Mouse (Mus musculus): ENCODE measurements around the gene Vps41. TPM values are rescaled to one million over a fixed set of nuclear protein-coding genes. Genes with fewer than 3 reads are reported as not detected.

The Vps41 gene
- polyA plus RNA-seq, 1 experiment from 2014 or later = 30.2 TPM

- H3K4me1 ChIP-seq = no peaks in the 10 kb centered on the region
- H3K27ac ChIP-seq = no peak overlapping the region
- no peak overlapping the region for H3K4me3 ChIP-seq
- ATAC-seq = no peak
- no peak overlapping the region for H3K9ac ChIP-seq
- H3K4me2 ChIP-seq = no peak overlapping the region
- peaks cover 14% of the 10 kb centered on the region; the same call in 1 of the 2 replicates for H3K36me3 ChIP-seq
- H3K27me3 ChIP-seq (replicated peaks) = no peaks in the 10 kb centered on the region
- 54% methylated on average over 3 of the region's 3 CpGs for WGBS (ENCODE audit: insufficient replicate concordance)
- H3K9me3 ChIP-seq (replicated peaks) = no peaks in the 10 kb centered on the region
These were observed 130.3 kb downstream of the Vps41 start for GRCm38 (mm10) chr13:18847386-18847785.

- no peak overlapping the region for H3K9ac ChIP-seq
- no peak overlapping the region for H3K4me3 ChIP-seq
- ATAC-seq = no peak
- no peak overlapping the region for H3K4me2 ChIP-seq
- H3K27me3 ChIP-seq (replicated peaks) = no peaks in the 10 kb centered on the region
- H3K4me1 ChIP-seq = no peaks in the 10 kb centered on the region
- H3K9me3 ChIP-seq (replicated peaks) = no peaks in the 10 kb centered on the region
- H3K27ac ChIP-seq = no peak overlapping the region
- peaks cover 13% of the 10 kb centered on the region; the same call in 1 of the 2 replicates for H3K36me3 ChIP-seq
These were observed 132.5 kb downstream of the Vps41 start for GRCm38 (mm10) chr13:18849563-18849962.

GRCm38 (mm10) chr13:18851182-18851581, 134.1 kb downstream of the Vps41 start:
- Histone ChIP-seq H3K36me3 (peaks cover 12% of the 10 kb centered on the region; the same call in 1 of the 2 replicates), H3K4me2 (no peak overlapping the region), H3K9ac (no peak overlapping the region), H3K4me1 (no peaks in the 10 kb centered on the region), H3K9me3 (replicated peaks) (no peaks in the 10 kb centered on the region), H3K27ac (no peak overlapping the region), H3K27me3 (replicated peaks) (no peaks in the 10 kb centered on the region), H3K4me3 (no peak overlapping the region)
- WGBS (ENCODE audit: insufficient replicate concordance) = 63% methylated on average over 4 of the region's 4 CpGs
- no peak for ATAC-seq

GRCm38 (mm10) chr13:18852718-18853117, 135.6 kb downstream of the Vps41 start:
- Histone ChIP-seq H3K9ac (no peak overlapping the region), H3K27ac (no peak overlapping the region), H3K4me2 (no peak overlapping the region), H3K36me3 (peaks cover 8% of the 10 kb centered on the region; the same call in 1 of the 2 replicates), H3K4me3 (no peak overlapping the region), H3K27me3 (replicated peaks) (no peaks in the 10 kb centered on the region), H3K4me1 (no peaks in the 10 kb centered on the region), H3K9me3 (replicated peaks) (no peaks in the 10 kb centered on the region)
- no peak for ATAC-seq
- 80% methylated on average over 8 of the region's 8 CpGs for WGBS (ENCODE audit: insufficient replicate concordance)

- 84% methylated on average over 7 of the region's 8 CpGs for WGBS (ENCODE audit: insufficient replicate concordance)
- H3K9ac ChIP-seq = no peak overlapping the region
- H3K4me3 ChIP-seq = no peak overlapping the region
- H3K27ac ChIP-seq = no peak overlapping the region
- H3K27me3 ChIP-seq (replicated peaks) = no peaks in the 10 kb centered on the region
- no peak overlapping the region for H3K4me2 ChIP-seq
- peaks cover 7% of the 10 kb centered on the region; the same call in 1 of the 2 replicates for H3K36me3 ChIP-seq
- H3K9me3 ChIP-seq (replicated peaks) = no peaks in the 10 kb centered on the region
- no peak for ATAC-seq
- no peaks in the 10 kb centered on the region for H3K4me1 ChIP-seq
These were observed 139.1 kb downstream of the Vps41 start for GRCm38 (mm10) chr13:18856026-18856802.

- Histone ChIP-seq H3K27ac (no peak overlapping the region), H3K9me3 (replicated peaks) (no peaks in the 10 kb centered on the region), H3K9ac (no peak overlapping the region), H3K4me2 (no peak overlapping the region), H3K4me3 (no peak overlapping the region), H3K4me1 (no peaks in the 10 kb centered on the region), H3K36me3 (peaks cover 4% of the 10 kb centered on the region), H3K27me3 (replicated peaks) (no peaks in the 10 kb centered on the region)
- WGBS (ENCODE audit: insufficient replicate concordance) = 82% methylated on average over 4 of the region's 4 CpGs
- ATAC-seq = no peak
These were observed 141.1 kb downstream of the Vps41 start for GRCm38 (mm10) chr13:18858183-18858582.

- no peak overlapping the region for H3K4me2 ChIP-seq
- H3K9ac ChIP-seq = no peak overlapping the region
- 95% methylated on average over 3 of the region's 3 CpGs for WGBS (ENCODE audit: insufficient replicate concordance)
- no peaks in the 10 kb centered on the region for H3K27me3 ChIP-seq (replicated peaks)
- H3K4me3 ChIP-seq = no peak overlapping the region
- no peaks in the 10 kb centered on the region for H3K9me3 ChIP-seq (replicated peaks)
- H3K36me3 ChIP-seq = peaks cover 13% of the 10 kb centered on the region
- no peak overlapping the region for H3K27ac ChIP-seq
- H3K4me1 ChIP-seq = no peaks in the 10 kb centered on the region
- ATAC-seq = no peak
These were observed 142.3 kb downstream of the Vps41 start for GRCm38 (mm10) chr13:18859389-18859788.

GRCm38 (mm10) chr13:18868030-18868490, 151.0 kb downstream of the Vps41 start:
- Histone ChIP-seq H3K9me3 (replicated peaks) (no peaks in the 10 kb centered on the region), H3K27ac (no peak overlapping the region), H3K36me3 (peaks cover 12% of the 10 kb centered on the region), H3K27me3 (replicated peaks) (no peaks in the 10 kb centered on the region), H3K4me2 (no peak overlapping the region), H3K4me3 (no peak overlapping the region), H3K4me1 (no peaks in the 10 kb centered on the region), H3K9ac (no peak overlapping the region)
- no peak for ATAC-seq
- 70% methylated on average over 5 of the region's 5 CpGs for WGBS (ENCODE audit: insufficient replicate concordance)

- Histone ChIP-seq H3K4me2 (no peak overlapping the region), H3K9ac (no peak overlapping the region), H3K9me3 (replicated peaks) (no peaks in the 10 kb centered on the region), H3K36me3 (peaks cover 6% of the 10 kb centered on the region), H3K27me3 (replicated peaks) (no peaks in the 10 kb centered on the region), H3K4me1 (no peaks in the 10 kb centered on the region), H3K4me3 (no peak overlapping the region), H3K27ac (no peak overlapping the region)
- no peak for ATAC-seq
- WGBS (ENCODE audit: insufficient replicate concordance) = 78% methylated on average over 5 of the region's 5 CpGs
These were observed 151.7 kb downstream of the Vps41 start for GRCm38 (mm10) chr13:18868825-18869224.

- no peaks in the 10 kb centered on the region for H3K9me3 ChIP-seq (replicated peaks)
- no peak overlapping the region for H3K4me2 ChIP-seq
- no peak overlapping the region for H3K27ac ChIP-seq
- no peak overlapping the region for H3K4me3 ChIP-seq
- H3K4me1 ChIP-seq = no peaks in the 10 kb centered on the region
- H3K36me3 ChIP-seq = no peaks in the 10 kb centered on the region
- H3K9ac ChIP-seq = no peak overlapping the region
- H3K27me3 ChIP-seq (replicated peaks) = no peaks in the 10 kb centered on the region
- WGBS (ENCODE audit: insufficient replicate concordance) = 38% methylated on average over 7 of the region's 7 CpGs
- no peak for ATAC-seq
These were observed 158.2 kb downstream of the Vps41 start for GRCm38 (mm10) chr13:18875321-18875720.

GRCm38 (mm10) chr13:18892910-18893309, 175.8 kb downstream of the Vps41 start:
- H3K27me3 ChIP-seq (replicated peaks) = no peaks in the 10 kb centered on the region
- H3K4me1 ChIP-seq = peaks cover 5% of the 10 kb centered on the region; the same call in 1 of the 2 replicates
- ATAC-seq = no peak
- H3K36me3 ChIP-seq = no peaks in the 10 kb centered on the region
- no peak overlapping the region for H3K27ac ChIP-seq
- H3K9ac ChIP-seq = no peak overlapping the region
- no peak overlapping the region for H3K4me3 ChIP-seq
- no peaks in the 10 kb centered on the region for H3K9me3 ChIP-seq (replicated peaks)
- 67% methylated on average over 9 of the region's 9 CpGs for WGBS (ENCODE audit: insufficient replicate concordance)
- no peak overlapping the region for H3K4me2 ChIP-seq

- H3K36me3 ChIP-seq = no peaks in the 10 kb centered on the region
- H3K9me3 ChIP-seq (replicated peaks) = no peaks in the 10 kb centered on the region
- 55% methylated on average over 3 of the region's 3 CpGs for WGBS (ENCODE audit: insufficient replicate concordance)
- no peak overlapping the region for H3K27ac ChIP-seq
- no peak overlapping the region for H3K9ac ChIP-seq
- no peaks in the 10 kb centered on the region for H3K27me3 ChIP-seq (replicated peaks)
- H3K4me3 ChIP-seq = no peak overlapping the region
- no peak overlapping the region for H3K4me2 ChIP-seq
- no peak for ATAC-seq
- H3K4me1 ChIP-seq = peaks cover 3% of the 10 kb centered on the region; the same call in 1 of the 2 replicates
These were observed 179.7 kb downstream of the Vps41 start for GRCm38 (mm10) chr13:18896789-18897188.

Measured in liver, embryonic 12.5 days (tissue).